Mouse (Mus musculus) embryonic fibroblast, embryonic 13.5 days (primary cell): ENCODE data around the gene Hoxd3.

Experiments used
- CTCF ChIP-seq: IDR thresholded peaks from 2 replicates; pipeline ENCODE4 v1.5.1; 2011; ENCODE audit warnings: mild to moderate bottlenecking, control low read depth, low read length, moderate library complexity, borderline replicate concordance; ENCODE audit not compliant: insufficient read depth
- POLR2A ChIP-seq: IDR thresholded peaks from 2 replicates; pipeline ENCODE4 v1.6.1; 2011; ENCODE audit warnings: low read depth, mild to moderate bottlenecking, control low read depth, low read length, moderate library complexity

DNA sequence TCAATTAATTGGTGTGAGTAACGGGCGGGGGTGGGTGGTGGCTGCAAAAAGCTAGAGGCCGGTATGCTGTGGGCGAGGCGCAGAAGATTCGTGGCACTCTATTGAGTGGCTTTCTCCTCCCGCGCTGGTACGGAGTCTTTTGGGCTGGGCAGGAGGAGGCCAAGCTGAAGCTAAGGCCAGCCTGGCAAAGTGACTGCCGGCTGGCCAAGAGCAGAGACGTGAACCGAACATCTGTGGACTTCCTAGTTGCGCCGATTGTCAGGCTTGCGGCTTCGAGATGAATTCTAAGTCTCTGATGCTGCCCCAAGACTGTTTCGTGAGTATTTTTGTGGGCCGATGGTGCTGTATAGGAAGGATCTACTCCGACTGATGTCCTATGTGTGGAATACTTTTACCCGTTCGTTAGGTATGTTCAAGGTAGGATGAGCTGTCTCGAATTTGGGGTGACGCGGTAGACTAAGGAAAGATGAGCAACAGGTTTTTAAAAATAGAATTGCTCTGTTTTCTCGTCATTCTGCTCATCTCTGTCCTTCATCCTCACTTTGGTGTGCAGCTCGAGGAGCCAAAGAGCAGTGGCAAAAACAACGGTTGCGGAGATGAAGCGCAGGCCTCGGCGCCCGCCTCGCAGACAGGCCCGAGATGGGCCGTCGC, 44.4 kb upstream of the Hoxd3 start:
- TF ChIP-seq CTCF = no peak
- TF ChIP-seq POLR2A = peak; percentile 46
